Mouse (Mus musculus) lung, postnatal 0 days (tissue): ENCODE measurements around the gene Ddah1. TPM values are rescaled to one million over a fixed set of nuclear protein-coding genes. Genes with fewer than 3 reads are reported as not detected.

Experiments
- ATAC-seq: fragments of 200-750 bp; cut with Nextera tagmentation; 2 replicates; pipeline ENCODE4 v1.8.0; 2017; ENCODE audit warnings: moderate library complexity
- DNase-seq: peaks from one replicate; pipeline ENCODE4 v3.0.0-alpha.2; 2016; ENCODE audit warnings: low spot score
- H3K27ac ChIP-seq: fragments of 300-500 bp; sonication (generic); 2 replicates; pipeline ENCODE4 v1.5.1; 2014; ENCODE audit warnings: antibody characterized with exemption, mild to moderate bottlenecking, low read length, mixed read lengths
- H3K27me3 ChIP-seq: fragments of 300-500 bp; sonication (generic); replicated peaks from 2 replicates; pipeline ENCODE4 v1.6.1; 2014; ENCODE audit warnings: low read length, mixed read lengths; ENCODE audit not compliant: insufficient read depth
- H3K36me3 ChIP-seq: fragments of 300-500 bp; sonication (generic); 2 replicates; pipeline ENCODE4 v1.6.1; 2014; ENCODE audit warnings: low read length, mixed read lengths; ENCODE audit not compliant: insufficient read depth
- H3K4me1 ChIP-seq: fragments of 300-500 bp; sonication (generic); 2 replicates; pipeline ENCODE4 v1.6.1; 2014; ENCODE audit warnings: antibody characterized with exemption, low read depth, low read length, mixed read lengths; ENCODE audit not compliant: insufficient read depth
- H3K4me2 ChIP-seq: fragments of 300-500 bp; sonication (generic); replicated peaks from 2 replicates; pipeline ENCODE4 v1.6.1; 2014; ENCODE audit warnings: low read depth, mild to moderate bottlenecking, low read length, moderate library complexity, mixed read lengths
- H3K4me3 ChIP-seq: fragments of 300-500 bp; sonication (generic); 2 replicates; pipeline ENCODE4 v1.5.1; 2014; ENCODE audit warnings: low read depth, low read length
- H3K9ac ChIP-seq: fragments of 300-500 bp; sonication (generic); replicated peaks from 2 replicates; pipeline ENCODE4 v1.6.1; 2014; ENCODE audit warnings: low read depth, mild to moderate bottlenecking
- H3K9me3 ChIP-seq: fragments of 300-500 bp; sonication (generic); 2 replicates; pipeline ENCODE4 v1.6.1; 2016; ENCODE audit warnings: low read length, mixed read lengths
- CTCF ChIP-seq: IDR thresholded peaks from 2 replicates; pipeline ENCODE4 v1.5.1; 2016; ENCODE audit warnings: antibody characterized with exemption, mild to moderate bottlenecking
- EP300 ChIP-seq: IDR thresholded peaks from 2 replicates; pipeline ENCODE4 v1.6.1; 2016; ENCODE audit warnings: antibody characterized with exemption, mild to moderate bottlenecking, control low read depth
- WGBS: fragments of 180-500 bp; shearing (Covaris S2); extraction: QIAGEN DNeasy Blood & Tissue Kit; methylation state at CpG from one replicate; pipeline ENCODE4 v1.1.7; 2014; 5-methylcytosine and 5-hydroxymethylcytosine counted together
- polyA plus RNA-seq: library from polyadenylated mRNA; unstranded; fragments of >200 nt; fragmentation: Nextera tagmentation; extraction: Ambion mirVana; gene quantifications from 2 replicates; pipeline ENCODE4 v1.2.1, GENCODE M21; 2015

Gene Ddah1
- polyA plus RNA-seq, 1 experiment from 2014 or later, result 20.2 TPM

- Histone ChIP-seq H3K27ac (no peak overlapping the region), H3K4me1 (no peaks in the 10 kb centered on the region), H3K27me3 (no peaks in the 10 kb centered on the region), H3K9ac (no peak overlapping the region), H3K36me3 (no peaks in the 10 kb centered on the region), H3K9me3 (no peaks in the 10 kb centered on the region), H3K4me2 (no peak overlapping the region), H3K4me3 (no peak overlapping the region)
- ATAC-seq (peak; percentile 53), DNase-seq (no peak)
- TF ChIP-seq CTCF (no peak), EP300 (no peak)
- 75% methylated on average over 4 of the region's 4 CpGs for WGBS
Measured at GRCm38 (mm10) chr3:145916826-145917225, 158.4 kb downstream of the Ddah1 start.

GRCm38 (mm10) chr3:145922019-145922854 lies 163.8 kb downstream of the Ddah1 start, which contains the start of gene Bcl10:
Gene Bcl10 (plus strand): TSS chr3:145922804.
- peak within 1 kb of the TSS; percentile 95 for H3K4me3 ChIP-seq
- H3K9ac ChIP-seq, result no peak within 1 kb of the TSS
- H3K4me1 ChIP-seq, result peaks cover 11% of the 10 kb centered on the region; the same call in 1 of the 2 replicates
- peak within 1 kb of the TSS; percentile 55 for H3K4me2 ChIP-seq
- no peaks in the 10 kb centered on the region for H3K27me3 ChIP-seq
- DNase-seq, result no peak
- WGBS, result 32% methylated on average over 11 of the region's 11 CpGs
- H3K27ac ChIP-seq, result peak within 1 kb of the TSS; percentile 77
- no peak for ATAC-seq
- no peaks in the 10 kb centered on the region for H3K9me3 ChIP-seq
- no peaks in the 10 kb centered on the region for H3K36me3 ChIP-seq
- no peak for TF ChIP-seq CTCF
- TF ChIP-seq EP300, result no peak

- no peak for ATAC-seq
- Histone ChIP-seq H3K9ac (no peak overlapping the region), H3K4me3 (no peak overlapping the region), H3K9me3 (no peaks in the 10 kb centered on the region), H3K4me1 (peaks cover 11% of the 10 kb centered on the region; the same call in 1 of the 2 replicates), H3K27ac (peak overlapping the region; percentile 77; the same call in 1 of the 2 replicates), H3K4me2 (peak overlapping the region; percentile 55; the same call in 1 of the 2 replicates), H3K36me3 (no peaks in the 10 kb centered on the region), H3K27me3 (no peaks in the 10 kb centered on the region)
- no peak for TF ChIP-seq CTCF
- no peak for TF ChIP-seq EP300
- 28% methylated on average over 3 of the region's 3 CpGs for WGBS
- DNase-seq, result peak; percentile 37
Measured at GRCm38 (mm10) chr3:145922971-145923370, 164.5 kb downstream of the Ddah1 start.

GRCm38 (mm10) chr3:145923874-145924577 lies 165.6 kb downstream of the Ddah1 start:
- peak overlapping the region; percentile 70 for H3K4me2 ChIP-seq
- peak overlapping the region; percentile 95 for H3K4me3 ChIP-seq
- H3K9me3 ChIP-seq, result no peaks in the 10 kb centered on the region
- H3K36me3 ChIP-seq, result no peaks in the 10 kb centered on the region
- under 1% methylated on average over 52 of the region's 58 CpGs for WGBS
- ATAC-seq, result peak; percentile 99
- H3K27ac ChIP-seq, result peak overlapping the region; percentile 99
- DNase-seq, result peak; percentile 100
- H3K9ac ChIP-seq, result peak overlapping the region; percentile 92
- H3K27me3 ChIP-seq, result no peaks in the 10 kb centered on the region
- peak; percentile 54 for TF ChIP-seq EP300
- TF ChIP-seq CTCF, result no peak
- H3K4me1 ChIP-seq, result peaks cover 11% of the 10 kb centered on the region; the same call in 1 of the 2 replicates

- Histone ChIP-seq H3K36me3 (no peaks in the 10 kb centered on the region), H3K9me3 (no peaks in the 10 kb centered on the region), H3K4me2 (peak overlapping the region; percentile 70), H3K27me3 (no peaks in the 10 kb centered on the region), H3K9ac (peak overlapping the region; percentile 92), H3K27ac (peak overlapping the region; percentile 99), H3K4me1 (peaks cover 11% of the 10 kb centered on the region; the same call in 1 of the 2 replicates), H3K4me3 (peak overlapping the region; percentile 95)
- ATAC-seq (0 out of 2 replicates have a peak, but pooled peaks have one; percentile 1), DNase-seq (peak; percentile 60)
- WGBS, result 3% methylated on average over 39 of the region's 39 CpGs
- TF ChIP-seq EP300 (no peak), CTCF (no peak)
Measured at GRCm38 (mm10) chr3:145924649-145925337, 166.3 kb downstream of the Ddah1 start.

- H3K4me2 ChIP-seq, result peak overlapping the region; percentile 70
- H3K36me3 ChIP-seq, result no peaks in the 10 kb centered on the region
- TF ChIP-seq CTCF (no peak), EP300 (no peak)
- 54% methylated on average over 5 of the region's 5 CpGs for WGBS
- H3K27me3 ChIP-seq, result no peaks in the 10 kb centered on the region
- peak; percentile 40 for DNase-seq
- H3K4me1 ChIP-seq, result peaks cover 11% of the 10 kb centered on the region; the same call in 1 of the 2 replicates
- no peak for ATAC-seq
- peak overlapping the region; percentile 95 for H3K4me3 ChIP-seq
- no peak overlapping the region for H3K9ac ChIP-seq
- H3K27ac ChIP-seq, result no peak overlapping the region
- H3K9me3 ChIP-seq, result no peaks in the 10 kb centered on the region
Measured at GRCm38 (mm10) chr3:145925506-145925905, 167.0 kb downstream of the Ddah1 start.
